Mouse (Mus musculus) limb, embryonic 12.5 days (tissue): ENCODE results near the gene Ap1m1. TPM values are rescaled to one million over a fixed set of nuclear protein-coding genes. Genes with fewer than 3 reads are reported as not detected.

Source experiments
- ATAC-seq: fragments of 200-750 bp; cut with Nextera tagmentation; 2 replicates; pipeline ENCODE4 v1.8.0; 2017; ENCODE audit warnings: low read depth, moderate TSS enrichment; ENCODE audit not compliant: insufficient number of reproducible peaks, insufficient read depth, low FRiP score, low TSS enrichment
- H3K27ac ChIP-seq: fragments of 300-500 bp; sonication (generic); 2 replicates; pipeline ENCODE4 v1.5.1; 2016; ENCODE audit warnings: mild to moderate bottlenecking, moderate library complexity
- H3K27me3 ChIP-seq: fragments of 300-500 bp; sonication (generic); 2 replicates; pipeline ENCODE4 v1.6.1; 2016; ENCODE audit warnings: mild to moderate bottlenecking, moderate library complexity
- H3K36me3 ChIP-seq: fragments of 300-500 bp; sonication (generic); 2 replicates; pipeline ENCODE4 v1.6.1; 2016; ENCODE audit warnings: mild to moderate bottlenecking, moderate library complexity
- H3K4me1 ChIP-seq: fragments of 300-500 bp; sonication (generic); replicated peaks from 2 replicates; pipeline ENCODE4 v1.6.1; 2016
- H3K4me2 ChIP-seq: fragments of 300-500 bp; sonication (generic); 2 replicates; pipeline ENCODE4 v1.6.1; 2016; ENCODE audit warnings: mild to moderate bottlenecking, moderate library complexity
- H3K4me3 ChIP-seq: fragments of 300-500 bp; sonication (generic); replicated peaks from 2 replicates; pipeline ENCODE4 v1.5.1; 2016; ENCODE audit warnings: mild to moderate bottlenecking
- H3K9ac ChIP-seq: fragments of 300-500 bp; sonication (generic); replicated peaks from 2 replicates; pipeline ENCODE4 v1.6.1; 2016; ENCODE audit warnings: mild to moderate bottlenecking, moderate library complexity
- H3K9me3 ChIP-seq: fragments of 300-500 bp; sonication (generic); 2 replicates; pipeline ENCODE4 v1.6.1; 2016; ENCODE audit warnings: mild to moderate bottlenecking, moderate library complexity
- WGBS: fragments of 180-500 bp; shearing (Covaris S2); methylation state at CpG from one replicate; pipeline ENCODE4 v1.1.7; 2016; 5-methylcytosine and 5-hydroxymethylcytosine counted together
- polyA plus RNA-seq: library from polyadenylated mRNA; unstranded; fragments of >200 nt; fragmentation: Nextera tagmentation; extraction: Ambion mirVana; gene quantifications from 2 replicates; pipeline ENCODE4 v1.2.1, GENCODE M21; 2016

Gene Ap1m1
- 122 and 123 TPM in 2 replicates for polyA plus RNA-seq

DNA sequence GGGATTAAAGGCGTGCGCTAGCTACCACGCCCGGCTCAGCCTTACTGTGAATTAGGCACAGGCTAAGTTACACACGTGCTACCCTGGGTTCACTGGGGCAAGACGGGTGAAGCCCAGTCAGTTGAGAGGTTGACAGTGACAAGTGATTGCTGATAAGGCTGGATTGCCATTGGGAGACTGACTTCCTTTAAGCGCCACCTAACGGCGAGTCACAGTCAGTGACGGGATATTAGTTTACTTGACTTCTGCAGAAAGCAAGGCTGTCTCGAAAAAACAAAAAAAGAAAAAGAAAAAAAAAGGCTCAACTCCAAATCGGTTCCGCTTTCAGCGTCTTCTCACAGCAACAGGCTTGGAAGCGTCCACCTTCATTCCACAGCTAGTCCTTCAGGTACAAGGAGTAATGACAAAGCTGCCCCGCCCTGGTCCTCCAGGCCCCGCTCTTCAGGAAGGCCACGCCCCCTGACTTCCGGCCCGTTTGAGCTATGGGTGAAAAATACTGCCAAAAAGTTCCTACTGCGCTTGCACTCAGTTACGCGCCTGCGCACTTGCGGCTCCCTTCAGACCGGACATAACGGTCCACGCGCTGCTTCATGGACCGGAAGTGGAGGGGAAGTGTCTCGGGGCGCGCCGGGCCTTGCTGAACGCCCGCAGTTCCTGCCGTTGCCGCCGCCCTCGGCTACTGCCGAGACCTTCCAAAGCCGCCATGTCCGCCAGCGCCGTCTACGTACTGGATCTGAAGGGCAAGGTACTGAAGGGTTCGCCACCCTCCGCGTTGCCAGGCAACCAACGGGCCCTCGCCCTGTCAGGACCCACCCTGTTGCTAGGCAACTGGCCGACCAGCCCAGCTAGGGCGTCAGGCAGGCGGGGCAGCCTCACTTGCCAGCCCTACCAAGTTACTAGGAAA is at the start of gene Ap1m1:
Gene Ap1m1 (plus strand): TSS at position 520 of the 904 bp plus-strand sequence.
- WGBS: under 1% methylated on average over 54 of the region's 54 CpGs
- peak within 1 kb of the TSS; percentile 66 for H3K4me3 ChIP-seq
- no peaks in the 10 kb centered on the region for H3K9me3 ChIP-seq
- peaks cover 10% of the 10 kb centered on the region for H3K36me3 ChIP-seq
- peaks cover 6% of the 10 kb centered on the region for H3K4me1 ChIP-seq
- peak within 1 kb of the TSS; percentile 94 for H3K27ac ChIP-seq
- no peaks in the 10 kb centered on the region for H3K27me3 ChIP-seq
- peak within 1 kb of the TSS; percentile 74 for H3K4me2 ChIP-seq
- ATAC-seq: peak; percentile 96
- peak within 1 kb of the TSS; percentile 69 for H3K9ac ChIP-seq

DNA sequence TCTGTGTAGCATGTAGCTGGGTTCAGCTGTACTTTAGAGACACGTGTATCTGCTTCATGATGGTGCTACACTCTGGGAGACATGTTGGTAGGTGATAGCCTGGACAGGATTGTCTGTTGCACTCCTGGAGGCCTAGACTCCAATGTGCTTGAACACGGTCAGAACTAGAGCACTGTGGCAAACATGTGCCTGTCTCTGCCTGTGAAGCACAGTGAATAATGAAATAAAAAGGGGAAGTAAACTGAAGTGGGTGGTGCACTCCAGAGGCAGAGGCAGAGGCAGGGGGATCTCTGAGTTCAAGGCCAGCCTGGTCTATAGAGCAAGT is 49.6 kb upstream of the Ap1m1 start:
- H3K27me3 ChIP-seq: no peaks in the 10 kb centered on the region
- H3K9ac ChIP-seq: no peak overlapping the region
- H3K27ac ChIP-seq: no peak overlapping the region
- no peaks in the 10 kb centered on the region for H3K4me1 ChIP-seq
- WGBS: 83% methylated on average over 2 of the region's 2 CpGs
- no peaks in the 10 kb centered on the region for H3K9me3 ChIP-seq
- no peak overlapping the region for H3K4me3 ChIP-seq
- ATAC-seq: no peak
- no peaks in the 10 kb centered on the region for H3K36me3 ChIP-seq
- no peak overlapping the region for H3K4me2 ChIP-seq

DNA sequence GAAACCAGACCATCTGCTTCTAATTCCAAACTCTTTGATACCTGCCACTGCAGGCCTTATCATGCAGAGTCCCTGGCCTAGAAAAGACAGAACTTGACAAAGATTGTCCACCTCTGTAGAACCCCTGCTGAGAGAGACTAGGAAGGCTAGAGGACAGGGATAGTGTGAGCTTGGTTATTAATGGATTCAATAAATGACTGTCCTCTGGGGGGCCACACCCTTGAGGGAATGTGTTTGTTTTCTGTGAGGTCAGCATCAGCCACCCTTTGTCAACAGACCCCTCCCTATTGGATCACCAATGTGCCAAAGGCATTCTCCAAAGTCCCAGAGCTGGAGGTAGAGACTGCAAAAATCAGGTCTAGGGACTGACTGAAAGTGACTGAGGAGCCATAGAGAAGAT is 47.8 kb upstream of the Ap1m1 start:
- Histone ChIP-seq H3K27ac (no peak overlapping the region), H3K4me3 (no peak overlapping the region), H3K27me3 (no peaks in the 10 kb centered on the region), H3K9ac (no peak overlapping the region), H3K9me3 (no peaks in the 10 kb centered on the region), H3K4me1 (no peaks in the 10 kb centered on the region), H3K4me2 (no peak overlapping the region), H3K36me3 (no peaks in the 10 kb centered on the region)
- ATAC-seq: no peak

DNA sequence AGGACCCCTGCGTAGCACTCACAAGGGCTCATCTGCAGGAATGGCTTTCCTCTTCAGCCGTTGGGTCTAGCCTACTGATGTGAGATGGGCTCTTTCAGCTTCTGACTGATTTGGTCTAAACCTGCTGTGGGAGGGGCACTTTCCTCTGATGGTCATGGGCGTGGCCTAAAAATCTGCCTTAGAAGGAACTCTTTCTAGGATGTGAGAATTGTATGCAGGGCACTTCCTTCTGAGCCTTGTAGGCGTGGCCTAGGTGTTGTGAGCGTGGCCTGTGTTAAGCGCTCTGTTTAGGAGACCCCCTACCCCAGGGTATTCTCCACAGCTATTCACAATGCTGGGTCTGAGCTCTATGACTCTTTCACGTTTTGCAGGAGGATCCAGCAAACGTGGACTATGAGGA is 41.8 kb upstream of the Ap1m1 start:
- Histone ChIP-seq H3K27me3 (no peaks in the 10 kb centered on the region), H3K4me2 (no peak overlapping the region), H3K27ac (no peak overlapping the region), H3K4me1 (no peaks in the 10 kb centered on the region), H3K9ac (no peak overlapping the region), H3K4me3 (no peak overlapping the region), H3K9me3 (peaks cover 16% of the 10 kb centered on the region), H3K36me3 (no peaks in the 10 kb centered on the region)
- 64% methylated on average over 8 of the region's 8 CpGs for WGBS
- no peak for ATAC-seq

DNA sequence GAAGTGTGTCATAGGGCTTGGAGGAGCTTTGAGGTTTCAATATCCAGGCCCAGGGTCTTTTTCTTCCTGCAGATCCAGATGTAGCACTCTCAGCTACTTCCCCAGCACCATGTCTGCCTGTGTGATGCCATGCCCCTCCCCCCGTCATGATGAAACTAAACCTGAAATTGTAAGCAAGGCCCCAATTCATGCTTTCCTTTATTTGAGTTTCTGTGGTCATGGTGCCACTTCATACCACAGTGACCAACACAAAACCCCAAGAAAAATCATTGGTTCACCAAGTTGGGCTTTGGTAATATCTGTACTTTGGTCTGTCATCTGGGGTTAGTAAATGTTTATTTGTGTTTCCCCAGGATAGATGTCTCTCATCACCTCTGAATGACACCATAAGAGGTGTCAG is 31.2 kb upstream of the Ap1m1 start:
- Histone ChIP-seq H3K4me1 (no peaks in the 10 kb centered on the region), H3K27ac (no peak overlapping the region), H3K9ac (no peak overlapping the region), H3K27me3 (peaks cover 4% of the 10 kb centered on the region; the same call in 1 of the 2 replicates), H3K4me2 (no peak overlapping the region), H3K4me3 (no peak overlapping the region), H3K36me3 (no peaks in the 10 kb centered on the region), H3K9me3 (peaks cover 11% of the 10 kb centered on the region)
- 82% methylated on average over 1 of the region's 1 CpGs for WGBS
- no peak for ATAC-seq

DNA sequence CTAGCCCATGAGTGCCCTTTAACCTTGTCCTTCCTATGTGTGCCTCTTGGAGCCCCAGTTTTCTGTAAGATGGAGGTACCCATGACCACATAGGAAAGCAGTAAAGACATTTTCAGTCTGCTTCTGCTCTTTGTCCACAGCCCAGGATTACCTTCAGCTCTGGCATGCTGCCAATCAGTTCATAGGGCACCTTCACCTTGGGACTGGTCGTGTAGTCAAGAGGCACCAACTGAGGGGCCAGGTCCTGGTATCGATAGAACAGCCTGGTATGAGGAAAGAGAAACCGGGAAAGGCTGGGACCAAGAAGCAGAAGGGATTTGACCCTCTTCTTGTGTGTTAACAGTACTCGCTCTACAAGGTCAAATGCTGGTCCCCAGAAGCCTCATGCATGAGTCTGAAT is 29.6 kb upstream of the Ap1m1 start:
- Histone ChIP-seq H3K9ac (no peak overlapping the region), H3K27ac (no peak overlapping the region), H3K27me3 (peaks cover 8% of the 10 kb centered on the region), H3K9me3 (no peaks in the 10 kb centered on the region), H3K4me2 (no peak overlapping the region), H3K36me3 (no peaks in the 10 kb centered on the region), H3K4me1 (no peaks in the 10 kb centered on the region), H3K4me3 (no peak overlapping the region)
- 77% methylated on average over 4 of the region's 4 CpGs for WGBS
- ATAC-seq: no peak

DNA sequence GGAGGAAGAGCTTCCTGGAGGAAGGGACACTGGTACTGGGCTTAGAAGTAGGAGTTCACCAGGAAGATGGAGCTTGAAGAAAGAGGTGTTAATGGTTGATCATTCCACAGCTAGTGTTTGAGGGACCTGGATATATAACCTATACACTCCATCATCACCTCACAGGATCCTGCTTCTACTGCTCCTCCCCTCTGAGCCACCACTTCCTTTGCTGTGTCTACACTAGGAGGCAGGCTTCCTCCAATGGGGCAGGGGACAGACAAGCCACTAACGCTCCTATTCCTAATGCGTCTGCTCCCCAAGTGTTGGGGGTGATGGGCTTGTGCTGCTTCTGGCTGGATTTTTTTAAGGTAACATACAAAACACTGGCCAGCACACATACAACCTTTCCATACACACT is 29.1 kb upstream of the Ap1m1 start:
- no peak overlapping the region for H3K27ac ChIP-seq
- H3K36me3 ChIP-seq: no peaks in the 10 kb centered on the region
- H3K9ac ChIP-seq: no peak overlapping the region
- peaks cover 8% of the 10 kb centered on the region for H3K27me3 ChIP-seq
- H3K4me1 ChIP-seq: no peaks in the 10 kb centered on the region
- no peak overlapping the region for H3K4me2 ChIP-seq
- ATAC-seq: no peak
- 80% methylated on average over 2 of the region's 2 CpGs for WGBS
- H3K9me3 ChIP-seq: no peaks in the 10 kb centered on the region
- H3K4me3 ChIP-seq: no peak overlapping the region

DNA sequence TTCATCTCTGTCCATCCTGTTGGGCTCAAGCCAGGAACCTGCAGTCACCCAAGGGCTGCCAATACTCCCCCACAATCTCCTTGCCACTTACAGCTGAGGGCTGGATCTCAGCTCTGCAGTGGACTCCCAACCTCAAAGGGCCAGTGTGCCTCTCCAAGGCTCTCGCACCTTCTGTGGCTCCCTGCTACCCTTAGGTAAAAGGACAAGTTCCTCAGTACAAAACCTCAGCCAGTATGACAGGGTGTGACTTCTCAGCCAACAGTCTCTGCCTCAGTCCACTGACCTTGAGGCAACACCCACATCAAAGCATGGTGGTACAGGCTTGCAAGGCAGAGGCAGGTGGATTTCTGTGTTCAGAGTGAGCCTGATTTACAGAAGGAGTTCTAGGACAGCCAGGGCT is 28.0 kb upstream of the Ap1m1 start:
- Histone ChIP-seq H3K27me3 (peaks cover 11% of the 10 kb centered on the region), H3K36me3 (no peaks in the 10 kb centered on the region), H3K9ac (no peak overlapping the region), H3K4me3 (no peak overlapping the region), H3K27ac (no peak overlapping the region), H3K4me2 (no peak overlapping the region), H3K4me1 (no peaks in the 10 kb centered on the region), H3K9me3 (no peaks in the 10 kb centered on the region)
- WGBS: 89% methylated on average over 1 of the region's 1 CpGs
- no peak for ATAC-seq

DNA sequence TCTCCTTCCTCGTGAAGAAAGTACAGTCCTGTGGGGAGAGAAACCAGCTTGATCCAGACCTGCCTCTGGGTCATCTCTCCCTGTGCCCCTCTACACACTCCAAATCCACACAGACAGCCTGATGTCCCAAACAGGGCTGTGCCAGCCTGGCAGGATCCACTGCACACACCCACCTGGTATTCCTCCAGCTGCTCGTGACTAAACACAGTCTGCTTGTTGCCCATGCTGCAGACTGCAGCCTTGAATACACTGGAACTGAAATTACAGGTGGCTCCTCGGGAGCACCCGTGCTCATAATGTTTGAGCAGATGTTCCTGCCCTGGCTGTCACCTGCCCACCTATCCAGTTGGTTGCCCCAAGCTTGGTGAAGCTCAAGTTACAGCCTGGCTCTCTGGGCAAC is 27.1 kb upstream of the Ap1m1 start, which contains the start of gene Cib3:
Gene Cib3 (minus strand): TSS at position 87 of the 400 bp plus-strand sequence.
- H3K4me1 ChIP-seq: no peaks in the 10 kb centered on the region

DNA sequence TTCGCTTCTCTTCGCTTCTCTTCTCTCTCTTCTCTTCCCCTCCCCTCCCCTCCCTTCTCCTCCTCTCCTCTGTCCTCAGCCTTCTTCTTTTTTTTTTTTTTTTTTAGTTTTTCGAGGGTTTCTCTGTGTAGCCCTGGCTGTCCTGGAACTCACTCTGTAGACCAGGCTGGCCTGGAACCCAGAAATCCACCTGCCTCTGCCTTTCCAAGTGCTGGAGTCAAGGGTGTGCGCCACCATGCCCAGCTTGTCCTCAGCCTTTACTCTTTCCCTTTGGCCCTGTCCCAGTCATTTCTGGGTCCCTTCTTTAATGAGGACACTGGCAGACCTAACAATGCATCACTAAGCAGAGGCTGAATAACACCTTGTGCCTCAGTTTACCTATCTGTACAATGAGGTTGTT is 26.3 kb upstream of the Ap1m1 start, which contains the start of gene Gm11034:
Gene Gm11034 (minus strand): TSS at position 101 of the 400 bp plus-strand sequence.
- no peaks in the 10 kb centered on the region for H3K9me3 ChIP-seq
- 80% methylated on average over 4 of the region's 4 CpGs for WGBS

More for the DNA sequence above, 27.1 kb upstream of the Ap1m1 start, which contains the start of gene Cib3:
- no peak for ATAC-seq
- Histone ChIP-seq H3K4me3 (no peak within 1 kb of the TSS), H3K27me3 (peaks cover 11% of the 10 kb centered on the region), H3K27ac (no peak within 1 kb of the TSS), H3K4me2 (no peak within 1 kb of the TSS), H3K9me3 (no peaks in the 10 kb centered on the region), H3K9ac (no peak within 1 kb of the TSS), H3K36me3 (no peaks in the 10 kb centered on the region)
- 56% methylated on average over 4 of the region's 4 CpGs for WGBS

DNA sequence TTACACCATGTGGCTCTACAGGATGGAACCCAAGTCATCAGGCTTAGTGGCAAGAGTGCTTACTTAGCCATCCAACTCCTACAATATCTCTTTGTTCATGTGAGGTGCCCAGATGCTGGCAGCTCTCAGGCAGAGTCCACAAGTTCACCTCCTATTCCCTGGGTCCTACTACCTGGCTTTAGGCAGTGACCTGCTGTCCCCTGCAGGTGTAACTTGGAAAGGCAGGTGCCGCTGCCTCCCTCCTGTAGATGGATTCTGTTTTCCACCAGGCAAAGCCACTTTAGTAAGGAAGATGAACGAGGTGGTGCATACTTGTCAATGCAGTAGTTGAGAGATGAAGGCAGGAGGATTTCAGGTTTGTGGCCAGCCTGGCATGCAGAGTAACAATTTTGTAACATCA is 24.8 kb upstream of the Ap1m1 start:
- 39% methylated on average over 2 of the region's 2 CpGs for WGBS

More for the DNA sequence above, 26.3 kb upstream of the Ap1m1 start, which contains the start of gene Gm11034:
- H3K27ac ChIP-seq: no peak within 1 kb of the TSS
- ATAC-seq: no peak
- peaks cover 13% of the 10 kb centered on the region for H3K27me3 ChIP-seq
- no peaks in the 10 kb centered on the region for H3K4me1 ChIP-seq
- no peak within 1 kb of the TSS for H3K4me3 ChIP-seq
- no peak within 1 kb of the TSS for H3K9ac ChIP-seq
- no peak within 1 kb of the TSS for H3K4me2 ChIP-seq
- no peaks in the 10 kb centered on the region for H3K36me3 ChIP-seq

More for the DNA sequence above, 24.8 kb upstream of the Ap1m1 start:
- peaks cover 15% of the 10 kb centered on the region for H3K27me3 ChIP-seq
- no peak overlapping the region for H3K9ac ChIP-seq
- H3K4me2 ChIP-seq: no peak overlapping the region
- no peak overlapping the region for H3K4me3 ChIP-seq
- no peak for ATAC-seq
- H3K9me3 ChIP-seq: no peaks in the 10 kb centered on the region
- no peak overlapping the region for H3K27ac ChIP-seq
- no peaks in the 10 kb centered on the region for H3K36me3 ChIP-seq
- no peaks in the 10 kb centered on the region for H3K4me1 ChIP-seq
